Mouse (Mus musculus) hindbrain, embryonic 15.5 days (tissue): ENCODE measurements around the gene Cit. TPM values are rescaled to one million over a fixed set of nuclear protein-coding genes. Genes with fewer than 3 reads are reported as not detected.

Source experiments
- ATAC-seq: fragments of 200-750 bp; cut with Nextera tagmentation; 2 replicates; pipeline ENCODE4 v1.8.0; 2017; ENCODE audit warnings: low read depth, moderate number of reproducible peaks, moderate TSS enrichment; ENCODE audit not compliant: low FRiP score
- H3K27ac ChIP-seq: fragments of 300-500 bp; sonication (generic); replicated peaks from 2 replicates; pipeline ENCODE4 v1.5.1; 2015; ENCODE audit warnings: mild to moderate bottlenecking, inconsistent platforms
- H3K27me3 ChIP-seq: fragments of 300-500 bp; sonication (generic); 2 replicates; pipeline ENCODE4 v1.6.1; 2015; ENCODE audit warnings: control low read depth, inconsistent platforms
- H3K36me3 ChIP-seq: fragments of 300-500 bp; sonication (generic); 2 replicates; pipeline ENCODE4 v1.6.1; 2015; ENCODE audit warnings: control low read depth, inconsistent platforms
- H3K4me1 ChIP-seq: fragments of 300-500 bp; sonication (generic); replicated peaks from 2 replicates; pipeline ENCODE4 v1.6.1; 2015; ENCODE audit warnings: control low read depth, inconsistent platforms
- H3K4me2 ChIP-seq: fragments of 300-500 bp; sonication (generic); 2 replicates; pipeline ENCODE4 v1.6.1; 2015; ENCODE audit warnings: moderate library complexity, mild to moderate bottlenecking, inconsistent platforms
- H3K4me3 ChIP-seq: fragments of 300-500 bp; sonication (generic); 2 replicates; pipeline ENCODE4 v1.5.1; 2015; ENCODE audit warnings: mild to moderate bottlenecking, inconsistent platforms
- H3K9ac ChIP-seq: fragments of 300-500 bp; sonication (generic); 2 replicates; pipeline ENCODE4 v1.6.1; 2015; ENCODE audit warnings: inconsistent platforms
- H3K9me3 ChIP-seq: fragments of 300-500 bp; sonication (generic); 2 replicates; pipeline ENCODE4 v1.6.1; 2016; ENCODE audit warnings: control low read depth, inconsistent platforms
- WGBS: fragments of 180-500 bp; shearing (Covaris S2); methylation state at CpG from one replicate; pipeline ENCODE4 v1.1.7; 2015; 5-methylcytosine and 5-hydroxymethylcytosine counted together
- polyA plus RNA-seq: library from polyadenylated mRNA; unstranded; fragments of >200 nt; fragmentation: Nextera tagmentation; extraction: Ambion mirVana; gene quantifications from 2 replicates; pipeline ENCODE4 v1.2.1, GENCODE M21; 2015

Gene Cit
- polyA plus RNA-seq, 1 experiment from 2014 or later = 30.2 TPM

- H3K9me3 ChIP-seq = no peaks in the 10 kb centered on the region
- H3K27me3 ChIP-seq = no peaks in the 10 kb centered on the region
- no peak for ATAC-seq
- 62% methylated on average over 16 of the region's 16 CpGs for WGBS
- H3K27ac ChIP-seq = no peak overlapping the region
- no peak overlapping the region for H3K9ac ChIP-seq
- H3K4me2 ChIP-seq = no peak overlapping the region
- H3K36me3 ChIP-seq = peaks cover 3% of the 10 kb centered on the region; the same call in 1 of the 2 replicates
- peaks cover 8% of the 10 kb centered on the region for H3K4me1 ChIP-seq
- H3K4me3 ChIP-seq = no peak overlapping the region
Measured at GRCm38 (mm10) chr5:115979134-115979696, 134.1 kb downstream of the Cit start.

DNA sequence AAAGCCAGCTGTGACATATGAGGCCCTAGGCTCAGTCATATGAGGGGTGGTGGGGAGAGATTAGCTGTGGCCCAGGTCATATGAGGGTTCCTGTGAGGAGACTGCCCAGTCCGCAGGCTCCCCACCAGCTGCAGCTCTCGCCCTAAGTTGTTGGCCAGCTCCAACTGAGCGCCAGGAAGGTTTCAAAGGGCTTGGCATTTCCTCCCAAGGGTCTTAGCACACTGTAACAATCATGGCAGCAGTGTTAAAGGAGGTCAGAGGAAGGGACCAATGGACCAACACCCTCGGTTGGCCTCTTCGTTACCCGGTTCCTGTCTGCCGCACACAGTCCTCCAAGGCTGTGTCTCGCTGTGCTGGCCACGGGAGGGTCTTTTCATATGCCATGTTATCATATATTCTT, 135.5 kb downstream of the Cit start:
- Histone ChIP-seq H3K27ac (no peak overlapping the region), H3K4me2 (no peak overlapping the region), H3K4me1 (peaks cover 8% of the 10 kb centered on the region), H3K9me3 (no peaks in the 10 kb centered on the region), H3K9ac (no peak overlapping the region), H3K36me3 (peaks cover 3% of the 10 kb centered on the region; the same call in 1 of the 2 replicates), H3K27me3 (no peaks in the 10 kb centered on the region), H3K4me3 (no peak overlapping the region)
- 93% methylated on average over 9 of the region's 9 CpGs for WGBS
- no peak for ATAC-seq

DNA sequence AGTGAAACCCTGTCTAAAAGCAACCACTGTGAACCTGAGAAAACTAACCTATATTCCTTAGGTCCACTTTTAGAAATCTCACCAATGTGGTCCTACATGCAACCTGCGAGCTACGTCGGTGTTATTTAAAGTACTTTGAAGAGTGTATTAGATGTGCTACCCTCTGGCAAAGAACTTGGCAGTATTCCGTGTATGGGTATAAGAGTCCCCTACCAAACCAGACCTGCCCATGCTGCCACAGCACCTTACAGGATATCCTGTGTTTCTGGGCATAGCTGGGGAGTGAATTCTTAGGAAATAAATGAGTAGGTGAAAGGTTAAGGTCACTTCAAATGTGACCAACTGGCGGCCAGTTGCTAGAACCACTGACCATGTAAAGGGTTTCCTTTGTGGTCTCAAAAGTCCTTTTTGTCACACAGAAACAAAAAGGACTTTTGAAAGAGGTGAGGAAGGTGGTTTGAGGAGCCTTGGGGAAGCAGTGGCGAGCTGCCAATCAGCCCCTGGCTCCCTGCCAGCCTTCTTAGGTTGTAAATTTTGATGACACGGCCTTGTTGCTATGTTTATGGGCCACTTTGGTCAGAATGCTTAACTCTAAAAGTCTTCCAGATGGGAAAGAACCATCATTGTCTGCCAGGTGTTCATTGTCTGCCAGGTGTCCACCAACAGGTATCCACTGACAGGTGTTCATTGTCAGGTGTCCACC, 137.7 kb downstream of the Cit start:
- no peak overlapping the region for H3K9ac ChIP-seq
- peaks cover 7% of the 10 kb centered on the region for H3K4me1 ChIP-seq
- no peak overlapping the region for H3K4me3 ChIP-seq
- no peaks in the 10 kb centered on the region for H3K9me3 ChIP-seq
- H3K27me3 ChIP-seq = no peaks in the 10 kb centered on the region
- no peak overlapping the region for H3K4me2 ChIP-seq
- 75% methylated on average over 7 of the region's 7 CpGs for WGBS
- no peak overlapping the region for H3K27ac ChIP-seq
- peaks cover 3% of the 10 kb centered on the region; the same call in 1 of the 2 replicates for H3K36me3 ChIP-seq
- ATAC-seq = no peak

DNA sequence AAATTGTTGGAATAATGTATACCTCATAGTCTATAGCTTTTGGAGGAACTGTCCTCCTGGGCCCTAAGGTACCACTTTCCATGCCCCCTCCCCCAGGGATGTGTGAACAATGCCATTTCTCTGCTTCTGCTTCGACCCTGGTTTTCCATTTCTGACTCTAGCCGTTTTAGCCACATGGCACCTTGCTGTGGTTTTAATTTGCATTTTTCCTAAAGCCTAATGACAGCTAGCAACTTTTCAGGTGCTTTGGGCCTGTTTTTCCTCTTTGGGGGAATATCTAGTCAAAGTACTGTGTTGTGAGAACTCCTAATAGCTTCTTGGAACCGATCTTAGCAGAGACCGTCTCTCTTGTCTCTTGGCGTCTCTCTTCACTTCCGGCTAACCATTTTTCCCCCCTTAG, 139.3 kb downstream of the Cit start:
- WGBS = 92% methylated on average over 6 of the region's 6 CpGs
- H3K9me3 ChIP-seq = no peaks in the 10 kb centered on the region
- H3K4me3 ChIP-seq = no peak overlapping the region
- H3K4me1 ChIP-seq = no peaks in the 10 kb centered on the region
- no peak overlapping the region for H3K9ac ChIP-seq
- no peak overlapping the region for H3K27ac ChIP-seq
- H3K27me3 ChIP-seq = no peaks in the 10 kb centered on the region
- no peak overlapping the region for H3K4me2 ChIP-seq
- peaks cover 11% of the 10 kb centered on the region for H3K36me3 ChIP-seq
- no peak for ATAC-seq

DNA sequence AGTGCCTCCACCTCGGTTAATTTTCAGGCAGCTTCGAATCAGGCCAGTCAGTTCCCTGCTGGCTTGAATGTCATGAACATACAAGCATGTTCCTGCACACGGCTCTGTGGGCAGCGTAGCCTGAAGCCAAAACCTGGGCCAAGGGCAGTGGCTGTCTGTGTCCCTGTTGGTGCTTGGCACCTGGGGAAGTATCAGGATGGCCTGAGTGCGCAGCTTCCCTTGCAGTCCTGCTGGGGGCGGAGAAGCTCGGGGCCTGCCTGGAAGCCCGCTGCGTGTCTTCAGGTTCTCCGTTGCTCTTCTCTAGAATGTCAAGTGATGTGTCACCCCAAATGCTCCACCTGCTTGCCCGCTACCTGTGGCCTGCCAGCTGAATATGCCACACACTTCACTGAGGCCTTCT, 140.0 kb downstream of the Cit start:
- no peak for ATAC-seq
- Histone ChIP-seq H3K4me3 (no peak overlapping the region), H3K27me3 (no peaks in the 10 kb centered on the region), H3K4me1 (no peaks in the 10 kb centered on the region), H3K9me3 (no peaks in the 10 kb centered on the region), H3K4me2 (no peak overlapping the region), H3K27ac (no peak overlapping the region), H3K36me3 (peaks cover 16% of the 10 kb centered on the region), H3K9ac (no peak overlapping the region)
- 93% methylated on average over 11 of the region's 11 CpGs for WGBS

DNA sequence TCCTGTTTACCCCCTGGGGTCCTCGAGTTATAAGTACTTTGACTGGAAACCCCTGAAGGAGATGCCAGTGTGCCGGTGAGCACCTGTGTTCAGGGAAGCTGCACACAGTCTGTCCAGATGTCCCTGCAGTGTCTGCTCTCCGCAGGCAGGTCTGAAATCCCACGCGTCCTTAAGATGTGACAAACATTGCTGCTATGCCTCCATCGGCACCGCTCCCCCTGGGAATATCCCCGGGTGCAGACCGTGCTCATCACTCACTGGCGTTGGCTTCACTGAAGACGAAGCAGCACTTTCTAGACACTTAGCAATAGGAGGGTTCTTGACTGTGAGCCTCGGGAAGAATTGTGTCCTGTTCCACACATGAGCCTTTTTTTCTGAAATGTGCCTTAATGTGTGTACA, 142.2 kb downstream of the Cit start:
- 82% methylated on average over 12 of the region's 12 CpGs for WGBS
- no peak overlapping the region for H3K9ac ChIP-seq
- ATAC-seq = no peak
- H3K27me3 ChIP-seq = no peaks in the 10 kb centered on the region
- no peak overlapping the region for H3K27ac ChIP-seq
- H3K4me1 ChIP-seq = no peaks in the 10 kb centered on the region
- H3K36me3 ChIP-seq = peaks cover 34% of the 10 kb centered on the region
- H3K4me2 ChIP-seq = no peak overlapping the region
- H3K4me3 ChIP-seq = no peak overlapping the region
- H3K9me3 ChIP-seq = peaks cover 5% of the 10 kb centered on the region; the same call in 1 of the 2 replicates

GRCm38 (mm10) chr5:115991717-115992116, 146.6 kb downstream of the Cit start:
- H3K4me2 ChIP-seq = no peak overlapping the region
- H3K36me3 ChIP-seq = peaks cover 34% of the 10 kb centered on the region
- WGBS = 96% methylated on average over 11 of the region's 11 CpGs
- no peak for ATAC-seq
- H3K27ac ChIP-seq = no peak overlapping the region
- no peak overlapping the region for H3K9ac ChIP-seq
- no peak overlapping the region for H3K4me3 ChIP-seq
- peaks cover 5% of the 10 kb centered on the region; the same call in 1 of the 2 replicates for H3K9me3 ChIP-seq
- H3K4me1 ChIP-seq = no peaks in the 10 kb centered on the region
- no peaks in the 10 kb centered on the region for H3K27me3 ChIP-seq

DNA sequence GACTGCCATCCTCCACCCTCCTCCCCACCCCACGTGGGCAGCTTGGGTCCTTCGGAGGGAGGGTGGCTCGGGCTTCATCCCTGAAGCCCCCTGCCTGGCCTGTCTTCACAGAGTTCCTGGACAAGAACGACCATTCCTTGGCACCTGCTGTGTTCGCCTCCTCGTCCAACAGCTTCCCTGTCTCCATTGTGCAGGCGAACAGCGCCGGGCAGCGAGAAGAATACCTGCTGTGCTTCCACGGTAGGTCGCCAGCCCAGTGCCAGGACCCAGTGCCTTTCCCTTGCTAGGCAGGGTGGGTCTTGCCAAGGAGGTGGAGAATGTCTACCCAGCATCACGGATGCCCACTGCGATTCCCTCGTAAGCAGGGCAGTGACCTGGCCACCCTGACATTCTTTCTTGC, 149.0 kb downstream of the Cit start:
- H3K36me3 ChIP-seq = peaks cover 26% of the 10 kb centered on the region
- H3K9ac ChIP-seq = no peak overlapping the region
- no peaks in the 10 kb centered on the region for H3K4me1 ChIP-seq
- no peak for ATAC-seq
- 72% methylated on average over 15 of the region's 15 CpGs for WGBS
- H3K4me3 ChIP-seq = no peak overlapping the region
- no peaks in the 10 kb centered on the region for H3K27me3 ChIP-seq
- H3K4me2 ChIP-seq = no peak overlapping the region
- peaks cover 5% of the 10 kb centered on the region; the same call in 1 of the 2 replicates for H3K9me3 ChIP-seq
- no peak overlapping the region for H3K27ac ChIP-seq

GRCm38 (mm10) chr5:115997376-115997775, 152.3 kb downstream of the Cit start:
- Histone ChIP-seq H3K9ac (no peak overlapping the region), H3K4me2 (no peak overlapping the region), H3K9me3 (no peaks in the 10 kb centered on the region), H3K4me3 (no peak overlapping the region), H3K27ac (no peak overlapping the region), H3K4me1 (no peaks in the 10 kb centered on the region), H3K27me3 (no peaks in the 10 kb centered on the region), H3K36me3 (no peaks in the 10 kb centered on the region)
- no peak for ATAC-seq
- 82% methylated on average over 13 of the region's 13 CpGs for WGBS

DNA sequence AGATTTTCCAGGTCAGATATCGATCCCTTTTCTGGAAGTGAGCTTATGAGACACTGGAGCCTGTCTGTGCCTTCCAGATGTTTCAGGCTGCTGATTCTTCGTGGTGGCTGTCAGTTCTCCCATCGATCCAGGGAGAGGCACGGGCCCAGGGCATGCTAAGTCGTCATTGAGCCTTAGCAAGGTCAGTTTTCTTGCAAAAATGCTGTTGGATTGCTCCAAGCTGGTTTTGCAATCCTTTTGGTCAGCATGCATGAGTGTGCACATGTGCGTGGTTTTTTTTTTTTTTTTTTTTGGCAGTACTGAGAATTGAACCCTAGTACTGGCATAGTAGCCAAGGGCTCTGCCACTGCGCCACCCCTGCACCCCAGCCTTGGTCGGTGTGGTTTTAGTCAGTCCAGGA, 158.1 kb downstream of the Cit start:
- no peak overlapping the region for H3K27ac ChIP-seq
- H3K27me3 ChIP-seq = no peaks in the 10 kb centered on the region
- 87% methylated on average over 8 of the region's 8 CpGs for WGBS
- no peaks in the 10 kb centered on the region for H3K36me3 ChIP-seq
- no peaks in the 10 kb centered on the region for H3K9me3 ChIP-seq
- no peak overlapping the region for H3K9ac ChIP-seq
- H3K4me3 ChIP-seq = no peak overlapping the region
- H3K4me1 ChIP-seq = peaks cover 8% of the 10 kb centered on the region; the same call in 1 of the 2 replicates
- no peak overlapping the region for H3K4me2 ChIP-seq
- no peak for ATAC-seq

DNA sequence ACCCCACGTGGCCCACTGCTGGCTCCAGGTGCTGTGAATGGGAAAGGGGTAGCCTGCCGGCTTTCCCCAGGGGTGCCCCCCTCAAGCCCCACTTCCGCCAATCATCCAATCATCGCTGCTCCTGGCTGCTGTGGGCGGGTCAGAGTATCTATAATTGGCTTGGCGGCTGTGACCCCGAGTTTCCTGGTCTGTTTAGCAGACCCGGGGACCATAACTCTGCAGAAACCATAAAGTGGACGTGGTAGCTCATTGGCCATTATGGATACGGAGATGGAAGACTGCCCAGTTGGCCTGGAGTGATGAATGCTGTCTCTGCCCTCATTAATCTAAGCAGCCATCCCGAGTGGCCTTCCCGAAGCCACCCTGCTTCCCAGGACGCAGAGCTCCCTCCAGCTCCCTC, 158.7 kb downstream of the Cit start:
- no peak overlapping the region for H3K4me3 ChIP-seq
- H3K4me1 ChIP-seq = peaks cover 8% of the 10 kb centered on the region; the same call in 1 of the 2 replicates
- H3K36me3 ChIP-seq = no peaks in the 10 kb centered on the region
- H3K9ac ChIP-seq = no peak overlapping the region
- H3K4me2 ChIP-seq = peak overlapping the region; percentile 30
- 37% methylated on average over 13 of the region's 13 CpGs for WGBS
- H3K9me3 ChIP-seq = no peaks in the 10 kb centered on the region
- no peak for ATAC-seq
- 0 out of 2 replicates have a peak overlapping the region, but pooled peaks have one; percentile 8 for H3K27ac ChIP-seq
- no peaks in the 10 kb centered on the region for H3K27me3 ChIP-seq

DNA sequence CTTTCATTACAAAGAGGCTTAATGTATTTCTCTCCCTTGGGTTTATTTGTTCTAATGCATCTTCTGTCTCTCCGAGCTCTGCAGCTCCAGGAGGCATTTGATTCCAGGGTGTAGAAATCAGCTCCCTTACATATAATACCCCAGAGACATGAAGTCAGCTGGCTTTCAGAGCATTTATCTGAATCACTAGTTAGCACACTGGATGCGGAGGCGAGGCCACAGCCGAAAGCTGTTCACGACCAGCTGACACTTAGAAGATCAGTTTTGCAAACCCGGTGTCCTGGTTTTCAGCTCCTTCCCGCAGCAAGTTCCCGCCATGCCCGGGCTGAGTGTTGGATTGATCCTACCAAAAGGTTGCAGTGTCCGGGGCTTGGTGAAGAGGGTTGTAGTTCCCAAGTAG, 159.2 kb downstream of the Cit start:
- H3K4me1 ChIP-seq = peaks cover 8% of the 10 kb centered on the region; the same call in 1 of the 2 replicates
- peak overlapping the region; percentile 30 for H3K4me2 ChIP-seq
- H3K36me3 ChIP-seq = no peaks in the 10 kb centered on the region
- H3K9ac ChIP-seq = no peak overlapping the region
- 76% methylated on average over 10 of the region's 10 CpGs for WGBS
- ATAC-seq = no peak
- no peak overlapping the region for H3K4me3 ChIP-seq
- H3K9me3 ChIP-seq = no peaks in the 10 kb centered on the region
- no peaks in the 10 kb centered on the region for H3K27me3 ChIP-seq
- H3K27ac ChIP-seq = 0 out of 2 replicates have a peak overlapping the region, but pooled peaks have one; percentile 8
